Mouse (Mus musculus) CH12.LX (cell line): ENCODE results near the gene Msantd4. TPM values are rescaled to one million over a fixed set of nuclear protein-coding genes. Genes with fewer than 3 reads are reported as not detected.
"Not testable (repeated sequence)": the region's sequence is repeated elsewhere in the genome, so short reads cannot be mapped to it uniquely, and the experiment has no call there.

Experiments
- DNase-seq: peaks from one replicate; pipeline ENCODE4 v3.0.0-alpha.2; 2013; ENCODE audit errors: extremely low read depth
- H3K27ac ChIP-seq: 2 replicates; pipeline ENCODE4 v1.5.1; 2012; ENCODE audit warnings: low read depth, mild to moderate bottlenecking, control low read depth, moderate library complexity; ENCODE audit not compliant: insufficient read depth
- H3K27me3 ChIP-seq: replicated peaks from 2 replicates; pipeline ENCODE3; 2012; ENCODE audit warnings: inconsistent platforms
- H3K36me3 ChIP-seq, 2 experiments: replicated peaks in 1 of 2; 2 replicates each; pipeline versions ENCODE3 to v1.6.1; 2012; ENCODE audit warnings: inconsistent platforms in 1 of 2, low read length in 1 of 2, mild to moderate bottlenecking in 1 of 2, mixed read lengths in 1 of 2, moderate library complexity in 1 of 2; ENCODE audit not compliant: control insufficient read depth in 1 of 2, insufficient read depth in 1 of 2
- H3K4me1 ChIP-seq, 2 experiments: 2 replicates each; pipeline ENCODE4 v1.6.1; 2012; ENCODE audit warnings: inconsistent platforms in 1 of 2, moderate library complexity in 1 of 2; ENCODE audit not compliant: insufficient read depth in 2 of 2, control insufficient read depth in 1 of 2
- H3K4me2 ChIP-seq: 2 replicates; pipeline ENCODE4 v1.6.1; 2012; ENCODE audit warnings: low read depth, mild to moderate bottlenecking, control low read depth; ENCODE audit not compliant: poor library complexity, insufficient read depth, severe bottlenecking
- H3K4me3 ChIP-seq, 3 experiments: fragments of 150-350 bp in 1 of 3; sonication (generic) in 1 of 3; replicated peaks in 1 of 3; 2 replicates each; pipeline versions ENCODE3 to v1.5.1; 2011 to 2012; ENCODE audit warnings: low read depth in 2 of 3, low read length in 2 of 3, mild to moderate bottlenecking in 2 of 3, moderate library complexity in 2 of 3, control low read depth in 1 of 3, improper control_type of control experiment in 1 of 3, inconsistent platforms in 1 of 3, mixed read lengths in 1 of 3; ENCODE audit not compliant: poor library complexity in 1 of 3
- H3K79me2 ChIP-seq: replicated peaks from 2 replicates; pipeline ENCODE4 v1.6.1; 2012; ENCODE audit warnings: mild to moderate bottlenecking, moderate library complexity; ENCODE audit not compliant: control insufficient read depth, poor library complexity, insufficient read depth, severe bottlenecking; ENCODE audit errors: extremely low read depth
- H3K9ac ChIP-seq: 2 replicates; pipeline ENCODE4 v1.6.1; 2012; ENCODE audit warnings: low read depth, mild to moderate bottlenecking, control low read depth, moderate library complexity; ENCODE audit not compliant: insufficient read depth
- H3K9me3 ChIP-seq: replicated peaks from 2 replicates; pipeline ENCODE3; 2012; ENCODE audit warnings: low read length, inconsistent platforms, mixed read lengths
- IRF4 ChIP-seq: IDR thresholded peaks from 2 replicates; pipeline ENCODE4 v1.6.1; 2014; ENCODE audit warnings: low read depth, mild to moderate bottlenecking, inconsistent platforms, low read length, improper control_type of control experiment
- SMC3 ChIP-seq: IDR thresholded peaks from 2 replicates; pipeline ENCODE4 v1.6.1; 2011; ENCODE audit warnings: low read depth, low read length, improper control_type of control experiment
- TCF12 ChIP-seq: IDR thresholded peaks from 2 replicates; pipeline ENCODE4 v1.6.1; 2014; ENCODE audit warnings: low read depth, mild to moderate bottlenecking, inconsistent platforms, low read length, improper control_type of control experiment
- USF2 ChIP-seq: conservative IDR thresholded peaks from 2 replicates; pipeline ENCODE4 v1.6.1; 2011; ENCODE audit warnings: low read depth, low read length, improper control_type of control experiment
- ZKSCAN1 ChIP-seq: IDR thresholded peaks from 2 replicates; pipeline ENCODE4 v1.6.1; 2012; ENCODE audit warnings: low read depth, inconsistent platforms, low read length, improper control_type of control experiment, borderline replicate concordance
- dilution Hi-C: fragments of 300-500 bp; cut with MboI; formaldehyde crosslinking; loops from 2 replicates; pipeline ENCODE4 v1.14.3; 2020; ENCODE audit warnings: low sequenced_read_pairs; ENCODE audit not compliant: extremely low pct_unique_long_range_greater_than_20kb, extremely low pct_ligation_motif_present
- in situ Hi-C: fragments of 300-500 bp; cut with MboI; formaldehyde crosslinking; loops from 3 replicates; pipeline ENCODE4 v1.14.3; 2019; ENCODE audit warnings: low sequenced_read_pairs, low pct_ligation_motif_present, low pct_unique_long_range_greater_than_20kb, mixed read lengths
- polyA plus RNA-seq: library from polyadenylated mRNA; unstranded; fragments of >175 nt; gene quantifications from 2 replicates; pipeline ENCODE4 v1.2.1, GENCODE M21; 2012; ENCODE audit warnings: low read depth; ENCODE audit not compliant: insufficient read length
- total RNA-seq, 2 experiments: library from RNA; depleted of rRNA; stranded (reverse); fragments of 300-350 nt in 1 of 2; fragments of >200 nt in 1 of 2; gene quantifications; 2 replicates each; pipeline ENCODE4 v1.2.3; 2012 to 2014

The Msantd4 gene
- total and polyA plus RNA-seq, 3 experiments: 11.0 to 26.2 (median 18.3) TPM

- H3K27ac ChIP-seq: no peak overlapping the region
- peak overlapping the region; percentile 81 for H3K9ac ChIP-seq
- peaks cover 12% of the 10 kb centered on the region for H3K79me2 ChIP-seq
- TF ChIP-seq USF2: no peak
- TF ChIP-seq SMC3: no peak
- no peak for TF ChIP-seq IRF4
- no peak for TF ChIP-seq TCF12
- no peak for TF ChIP-seq ZKSCAN1
- H3K27me3 ChIP-seq: no peaks in the 10 kb centered on the region
- peak overlapping the region; percentile 37; the same call in 1 of the 2 replicates for H3K4me2 ChIP-seq
- no peaks in the 10 kb centered on the region for H3K9me3 ChIP-seq
- DNase-seq: no peak
- dilution Hi-C loops: no loop called here
- in situ Hi-C loops: no loop called here
- H3K36me3 ChIP-seq: peaks cover 0 to 11% of the 10 kb centered on the region in 2 experiments
- H3K4me1 ChIP-seq: peaks cover 0 to 20% of the 10 kb centered on the region in 2 experiments; a peak in 1 of 4 replicates
- H3K4me3 ChIP-seq: peak overlapping the region; percentile 81 to 88 (median 88)
These were observed 318 bp downstream of the Msantd4 start for GRCm38 (mm10) chr9:4376640-4377120.

- in situ Hi-C loops, H3K4me2 ChIP-seq, H3K27me3 ChIP-seq, dilution Hi-C loops, DNase-seq, H3K36me3 ChIP-seq, H3K4me3 ChIP-seq, H3K4me1 ChIP-seq, H3K27ac ChIP-seq, H3K79me2 ChIP-seq, H3K9ac ChIP-seq, H3K9me3 ChIP-seq: not testable (repeated sequence)
These were observed 24.4 kb downstream of the Msantd4 start for GRCm38 (mm10) chr9:4400801-4401200.

Other genes with a start within 250 kb of the Msantd4 start
- 24.4 and 26.2 TPM in 2 replicates for gene Aasdhppt, start 67.1 kb upstream of the Msantd4 start, total RNA-seq (2012; rRNA removed)
- gene Aasdhppt, start 67.1 kb upstream of the Msantd4 start, total RNA-seq (2014; rRNA removed): 56.9 and 65.9 TPM in 2 replicates
- gene Aasdhppt, start 67.1 kb upstream of the Msantd4 start, polyA plus RNA-seq: 25.9 and 27.2 TPM in 2 replicates
- gene Kbtbd3, start 66.7 kb upstream of the Msantd4 start, total RNA-seq (2012; rRNA removed): 0.72 and 0.92 TPM in 2 replicates
- gene Kbtbd3, start 66.7 kb upstream of the Msantd4 start, total RNA-seq (2014; rRNA removed): 1.9 and 2.2 TPM in 2 replicates
- 0.67 and 1.00 TPM in 2 replicates for gene Kbtbd3, start 66.7 kb upstream of the Msantd4 start, polyA plus RNA-seq